In the genomic region with DNA sequence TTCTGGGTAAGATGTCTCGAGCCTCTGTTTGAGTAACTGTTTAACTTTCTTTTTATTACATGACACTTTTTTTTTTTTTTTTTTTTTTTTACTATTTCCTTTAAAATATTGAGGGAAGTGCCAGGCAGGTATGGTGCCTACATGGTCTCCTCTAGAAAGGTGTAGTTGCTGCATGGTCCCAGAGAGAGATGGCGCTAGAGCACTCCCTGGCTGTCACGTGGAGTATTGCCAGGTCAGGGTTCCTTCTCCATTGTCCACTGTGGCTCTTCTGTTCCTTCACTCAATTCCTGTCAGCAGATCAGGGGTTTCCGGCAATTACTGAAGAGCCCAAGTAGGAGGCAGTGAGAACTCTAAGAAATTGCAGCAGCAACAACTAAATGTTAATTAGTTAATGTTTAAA, we compare ENCODE assay signal across 8 mouse cellular contexts.
A peak's percentile ranks its signal among the peaks of the same experiment; 100 is the strongest.
DNase-seq lines count a peak whose midpoint lies in the region; ATAC-seq and TF ChIP-seq lines count a peak whose summit lies in the region.

No protein-coding gene starts in this region.

- no peaks in the 10 kb centered on the region; the same call in 1 of the 2 replicates for H3K36me3 ChIP-seq in liver, embryonic 16.5 days (ENCODE audit: control insufficient read depth, insufficient read depth)

- peak; percentile 51; the same call in 1 of the 2 replicates for ATAC-seq in liver, embryonic 16.5 days (ENCODE audit: low read depth)

- no peak overlapping the region for H3K9ac ChIP-seq in liver, embryonic 16.5 days (ENCODE audit: low read depth, low read length)

- TF ChIP-seq CTCF in cerebellum, adult 2 months (IDR thresholded peaks at IDR 0.05; ENCODE audit: borderline replicate concordance, insufficient read depth, low read depth, low read length): peak; percentile 48; the same call in 1 of the 2 replicates

- WGBS in cerebellum, adult 2 months: 65% methylated on average over 4 of the region's 4 CpGs
- 53% methylated on average over 4 of the region's 4 CpGs for WGBS in liver, embryonic 16.5 days (ENCODE audit: insufficient replicate concordance)

- H3K27ac ChIP-seq in cerebellum, adult 2 months (ENCODE audit: insufficient read depth, low read length): no peak overlapping the region
- no peak overlapping the region for H3K27ac ChIP-seq in liver, embryonic 16.5 days (ENCODE audit: low read length)

- H3K4me3 ChIP-seq in cerebellum, adult 2 months (replicated peaks; ENCODE audit: insufficient read depth, low read depth, low read length): no peak overlapping the region
- no peak overlapping the region for H3K4me3 ChIP-seq in liver, embryonic 16.5 days (ENCODE audit: low read depth, low read length)

- H3K27me3 ChIP-seq in cerebellum, adult 2 months (ENCODE audit: control insufficient read depth, insufficient read depth, low read length): no peaks in the 10 kb centered on the region
- no peaks in the 10 kb centered on the region for H3K27me3 ChIP-seq in liver, embryonic 16.5 days (ENCODE audit: control insufficient read depth, insufficient read depth, low read depth, low read length)

- no peaks in the 10 kb centered on the region for H3K9me3 ChIP-seq in liver, embryonic 16.5 days (replicated peaks; ENCODE audit: control insufficient read depth, low read length)

- no peak for TF ChIP-seq POLR2A in cerebellum, adult 2 months (IDR thresholded peaks at IDR 0.05; ENCODE audit: borderline replicate concordance, insufficient read depth, low read length)

- no peaks in the 10 kb centered on the region for H3K4me1 ChIP-seq in cerebellum, adult 2 months (ENCODE audit: control insufficient read depth, insufficient read depth, low read length)
- no peaks in the 10 kb centered on the region for H3K4me1 ChIP-seq in liver, embryonic 16.5 days (ENCODE audit: control insufficient read depth, low read depth, low read length)

- H3K4me2 ChIP-seq in liver, embryonic 16.5 days (ENCODE audit: low read depth, low read length): no peak overlapping the region

- DNase-seq in cerebellum, adult 2 months: no peak
- DNase-seq in cerebellum, adult 11 months: no peak
- DNase-seq in A20 (ENCODE audit: low read depth, low spot score): peak; percentile 53
- DNase-seq in embryo, embryonic 9.5 days (ENCODE audit: extremely low spot score): peak; percentile 17
- peak; percentile 38 to 52 for DNase-seq in thymus, postnatal 36 days
- no peak for DNase-seq in cerebellum, adult 11-12 months
- DNase-seq in adrenal gland, adult 2 months: no peak

Comparison
In these comparisons a context has a peak if more than half of its experiments do, and no peak if none do; other contexts are left out.
1. DNase-seq: peak in A20 (single experiment), embryo, embryonic 9.5 days (single experiment) and thymus, postnatal 36 days (2 of 2); none in cerebellum, adult 2 months (0 of 2), cerebellum, adult 11 months (single experiment), cerebellum, adult 11-12 months (single experiment) and adrenal gland, adult 2 months (single experiment).